Mouse (Mus musculus) heart, adult 2 months (tissue): Measurements from ENCODE around the gene Cnnm2.
A peak's percentile ranks its signal among the peaks of the same experiment; 100 is the strongest.

Experiments used
- CTCF ChIP-seq: fragments of 200-600 bp; IDR thresholded peaks from 2 replicates; pipeline ENCODE4 v1.8.1; 2022; ENCODE audit warnings: antibody characterized with exemption, mild to moderate bottlenecking, moderate library complexity
- EP300 ChIP-seq: fragments of 200-500 bp; IDR thresholded peaks from 2 replicates; pipeline ENCODE4 v1.6.1; 2011; ENCODE audit warnings: low read depth, low read length, control low read depth; ENCODE audit not compliant: insufficient read depth
- POLR2A ChIP-seq: fragments of 200-500 bp; IDR thresholded peaks from 2 replicates; pipeline ENCODE4 v1.6.1; 2011; ENCODE audit warnings: mild to moderate bottlenecking, low read depth, low read length, control low read depth; ENCODE audit not compliant: insufficient read depth

DNA sequence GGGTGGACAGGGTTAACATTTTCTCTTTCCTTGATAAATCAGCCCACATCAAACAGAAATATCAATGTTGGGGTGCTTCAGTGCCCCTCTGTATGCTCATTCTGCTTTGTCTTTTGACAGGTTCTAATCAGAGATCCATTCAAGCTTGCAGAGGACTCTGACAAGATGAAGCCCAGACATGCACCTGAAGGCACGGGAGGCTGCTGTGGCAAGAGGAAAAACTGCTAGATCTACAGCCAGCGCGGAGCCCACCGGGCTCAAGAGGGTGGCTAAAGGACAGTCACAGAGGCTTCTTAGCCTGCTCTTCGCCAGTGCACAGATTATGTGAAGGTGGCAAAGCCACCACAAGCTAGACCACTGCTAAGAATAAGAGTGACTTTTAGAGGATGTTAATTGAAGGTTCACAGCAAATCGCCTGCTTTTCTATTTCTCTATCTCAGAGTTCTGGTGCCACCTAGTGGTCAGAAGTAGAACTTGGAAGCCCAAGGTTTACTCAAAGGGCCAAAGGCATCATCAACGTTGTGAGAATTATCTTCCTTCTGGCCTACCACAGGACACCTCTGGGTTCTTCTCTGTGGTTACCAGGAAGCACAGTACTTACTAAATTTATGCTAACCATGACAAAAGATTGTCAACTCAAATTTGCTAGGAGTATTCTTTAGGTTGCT is 20.9 kb upstream of the Cnnm2 start:
- TF ChIP-seq CTCF (peak; percentile 96), EP300 (0 out of 2 replicates have a peak, but pooled peaks have one; percentile 22), POLR2A (no peak)
